Mouse (Mus musculus): ENCODE data around the gene Cpne4. TPM values are rescaled to one million over a fixed set of nuclear protein-coding genes. Genes with fewer than 3 reads are reported as not detected.

Gene Cpne4
- total RNA-seq, 2 experiments from 2014 or later, result 69.9 to 80.3 TPM

GRCm38 (mm10) chr9:104981934-104982548, 435.0 kb downstream of the Cpne4 start:
- intact Hi-C loops (cut with DNase I), result no loop called here

GRCm38 (mm10) chr9:104998225-104998624, 451.1 kb downstream of the Cpne4 start:
- DNase-seq (ENCODE audit: low spot score in 2 of 2), result peak; percentile 10
- intact Hi-C loops (cut with DNase I), result no loop called here

More at GRCm38 (mm10) chr9:104981934-104982548, 435.0 kb downstream of the Cpne4 start:
- DNase-seq (ENCODE audit: low spot score in 2 of 2), result no peak

GRCm38 (mm10) chr9:105010721-105011120, 463.6 kb downstream of the Cpne4 start:
- DNase-seq (ENCODE audit: low spot score in 2 of 2), result no peak
- intact Hi-C loops (cut with DNase I), result no loop called here

GRCm38 (mm10) chr9:105018186-105018585, 471.1 kb downstream of the Cpne4 start:
- intact Hi-C loops (cut with DNase I), result no loop called here
- no peak for DNase-seq (ENCODE audit: low spot score in 2 of 2)

- intact Hi-C loops (cut with DNase I), result no loop called here
- DNase-seq (ENCODE audit: low spot score in 2 of 2), result no peak
Measured at GRCm38 (mm10) chr9:105028311-105028710, 481.2 kb downstream of the Cpne4 start.

- intact Hi-C loops (cut with DNase I), result no loop called here
Measured at GRCm38 (mm10) chr9:105032572-105032971, 485.5 kb downstream of the Cpne4 start.

GRCm38 (mm10) chr9:105033641-105034040, 486.6 kb downstream of the Cpne4 start:
- intact Hi-C loops (cut with DNase I), result no loop called here
- DNase-seq (ENCODE audit: low spot score in 2 of 2), result no peak

More at GRCm38 (mm10) chr9:105032572-105032971, 485.5 kb downstream of the Cpne4 start:
- DNase-seq (ENCODE audit: low spot score in 2 of 2), result no peak

GRCm38 (mm10) chr9:105037847-105038246, 490.8 kb downstream of the Cpne4 start:
- intact Hi-C loops (cut with DNase I), result no loop called here
- no peak for DNase-seq (ENCODE audit: low spot score in 2 of 2)

GRCm38 (mm10) chr9:105046014-105046413, 498.9 kb downstream of the Cpne4 start:
- intact Hi-C loops (cut with DNase I), result no loop called here
- no peak for DNase-seq (ENCODE audit: low spot score in 2 of 2)

- intact Hi-C loops (cut with DNase I), result no loop called here
Measured at GRCm38 (mm10) chr9:105048351-105048750, 501.3 kb downstream of the Cpne4 start.

GRCm38 (mm10) chr9:105049636-105050035, 502.6 kb downstream of the Cpne4 start:
- intact Hi-C loops (cut with DNase I), result loop anchor here (5.0 to 10.0 kb wide), 2 partner anchors 207 to 475 kb away; no protein-coding TSS in a partner anchor
- DNase-seq (ENCODE audit: low spot score in 2 of 2), result no peak

More at GRCm38 (mm10) chr9:105048351-105048750, 501.3 kb downstream of the Cpne4 start:
- peak; percentile 49 to 65 for DNase-seq (ENCODE audit: low spot score in 2 of 2)

- no peak for DNase-seq (ENCODE audit: low spot score in 2 of 2)
- intact Hi-C loops (cut with DNase I), result loop anchor here (5.0 to 10.0 kb wide), 2 partner anchors 208 to 475 kb away; no protein-coding TSS in a partner anchor
Measured at GRCm38 (mm10) chr9:105050257-105050656, 503.2 kb downstream of the Cpne4 start.

- peak; percentile 81 to 85 for DNase-seq (ENCODE audit: low spot score in 2 of 2)
- intact Hi-C loops (cut with DNase I), result loop anchor here (5.0 to 10.0 kb wide), 2 partner anchors 211 to 478 kb away; no protein-coding TSS in a partner anchor
Measured at GRCm38 (mm10) chr9:105053147-105053557, 506.1 kb downstream of the Cpne4 start, which contains the start of gene Mrpl3. Gene Mrpl3, plus strand, starts transcription at chr9:105053239.

- intact Hi-C loops (cut with DNase I), result loop anchor here (5.0 to 10.0 kb wide), 2 partner anchors 212 to 479 kb away; no protein-coding TSS in a partner anchor
- DNase-seq (ENCODE audit: low spot score in 2 of 2), result no peak
Measured at GRCm38 (mm10) chr9:105053812-105054211, 506.7 kb downstream of the Cpne4 start.

GRCm38 (mm10) chr9:105069106-105069505, 522.0 kb downstream of the Cpne4 start:
- no peak for DNase-seq (ENCODE audit: low spot score in 2 of 2)
- intact Hi-C loops (cut with DNase I), result no loop called here

- DNase-seq (ENCODE audit: low spot score in 2 of 2), result no peak
- intact Hi-C loops (cut with DNase I), result no loop called here
Measured at GRCm38 (mm10) chr9:105072991-105073748, 526.1 kb downstream of the Cpne4 start.

GRCm38 (mm10) chr9:105074851-105075250, 527.8 kb downstream of the Cpne4 start:
- intact Hi-C loops (cut with DNase I), result no loop called here
- no peak for DNase-seq (ENCODE audit: low spot score in 2 of 2)

GRCm38 (mm10) chr9:105076756-105077424, 529.8 kb downstream of the Cpne4 start:
- intact Hi-C loops (cut with DNase I), result no loop called here

GRCm38 (mm10) chr9:105078460-105078859, 531.4 kb downstream of the Cpne4 start:
- DNase-seq (ENCODE audit: low spot score in 2 of 2), result no peak
- intact Hi-C loops (cut with DNase I), result no loop called here

More at GRCm38 (mm10) chr9:105076756-105077424, 529.8 kb downstream of the Cpne4 start:
- DNase-seq (ENCODE audit: low spot score in 2 of 2), result no peak

- no peak for DNase-seq (ENCODE audit: low spot score in 2 of 2)
- intact Hi-C loops (cut with DNase I), result no loop called here
Measured at GRCm38 (mm10) chr9:105080246-105080645, 533.2 kb downstream of the Cpne4 start.
